Mouse (Mus musculus) liver, embryonic 16.5 days (tissue): Measurements from ENCODE around the gene Ang. TPM values are rescaled to one million over a fixed set of nuclear protein-coding genes. Genes with fewer than 3 reads are reported as not detected.

Source experiments
- ATAC-seq: fragments of 200-750 bp; cut with Nextera tagmentation; 2 replicates; pipeline ENCODE4 v1.8.0; 2017; ENCODE audit warnings: low read depth, mild to moderate bottlenecking, moderate number of reproducible peaks, moderate library complexity
- H3K27ac ChIP-seq: fragments of 300-500 bp; sonication (generic); 2 replicates; pipeline ENCODE4 v1.5.1; 2014; ENCODE audit warnings: mild to moderate bottlenecking, low read length
- H3K27me3 ChIP-seq: fragments of 300-500 bp; sonication (generic); 2 replicates; pipeline ENCODE4 v1.6.1; 2014; ENCODE audit warnings: low read depth, low read length, mixed read lengths; ENCODE audit not compliant: control insufficient read depth, insufficient read depth
- H3K36me3 ChIP-seq: fragments of 300-500 bp; sonication (generic); 2 replicates; pipeline ENCODE4 v1.6.1; 2014; ENCODE audit warnings: mild to moderate bottlenecking; ENCODE audit not compliant: control insufficient read depth, insufficient read depth
- H3K4me1 ChIP-seq: fragments of 300-500 bp; sonication (generic); 2 replicates; pipeline ENCODE4 v1.6.1; 2014; ENCODE audit warnings: low read depth, low read length, mixed read lengths; ENCODE audit not compliant: control insufficient read depth
- H3K4me2 ChIP-seq: fragments of 300-500 bp; sonication (generic); 2 replicates; pipeline ENCODE4 v1.6.1; 2014; ENCODE audit warnings: low read depth, low read length, mixed read lengths
- H3K4me3 ChIP-seq: fragments of 300-500 bp; sonication (generic); 2 replicates; pipeline ENCODE4 v1.5.1; 2014; ENCODE audit warnings: low read depth, mild to moderate bottlenecking, low read length
- H3K9ac ChIP-seq: fragments of 300-500 bp; sonication (generic); 2 replicates; pipeline ENCODE4 v1.6.1; 2014; ENCODE audit warnings: low read depth, low read length
- H3K9me3 ChIP-seq: fragments of 300-500 bp; sonication (generic); replicated peaks from 2 replicates; pipeline ENCODE4 v1.6.1; 2016; ENCODE audit warnings: low read length; ENCODE audit not compliant: control insufficient read depth
- WGBS: fragments of 180-500 bp; shearing (Covaris S2); extraction: QIAGEN DNeasy Blood & Tissue Kit; methylation state at CpG from one replicate; pipeline ENCODE4 v1.1.7; 2014; ENCODE audit not compliant: insufficient replicate concordance; 5-methylcytosine and 5-hydroxymethylcytosine counted together
- polyA plus RNA-seq: library from polyadenylated mRNA; unstranded; fragments of >200 nt; fragmentation: Nextera tagmentation; extraction: Ambion mirVana; gene quantifications from 2 replicates; pipeline ENCODE4 v1.2.1, GENCODE M21; 2015

Ang gene
- polyA plus RNA-seq, 1 experiment from 2014 or later = 8.4 TPM

- peak within 1 kb of the TSS; percentile 22; the same call in 1 of the 2 replicates for H3K27ac ChIP-seq
- no peak for ATAC-seq
Observed at GRCm38 (mm10) chr14:51146685-51147084, 55.7 kb downstream of the Ang start, which contains the start of gene Rnase1. Gene Rnase1, minus strand, starts transcription at chr14:51146785.

DNA sequence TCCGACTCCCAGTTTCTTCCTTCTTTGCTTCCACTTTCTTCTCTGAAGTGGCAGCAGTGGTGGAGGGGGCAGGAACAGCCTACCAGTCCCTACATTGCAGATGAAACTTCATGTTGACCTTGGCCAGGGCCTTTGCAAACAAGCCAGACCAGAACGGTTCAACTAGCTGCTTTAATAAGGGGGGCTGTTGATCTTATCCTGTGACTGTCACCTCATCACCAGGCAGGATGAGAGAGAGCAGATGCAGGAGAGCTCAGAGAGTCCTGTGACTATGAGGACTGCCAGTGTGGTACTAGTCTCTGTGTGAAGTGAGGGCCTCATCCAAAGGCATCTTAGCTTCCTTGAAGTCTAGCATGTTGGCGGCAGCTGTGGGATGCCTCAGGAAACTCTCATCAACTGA lies 57.1 kb downstream of the Ang start:
- Histone ChIP-seq H3K27me3 (no peaks in the 10 kb centered on the region), H3K9me3 (no peaks in the 10 kb centered on the region), H3K4me3 (no peak overlapping the region), H3K36me3 (no peaks in the 10 kb centered on the region), H3K4me1 (peaks cover 85% of the 10 kb centered on the region), H3K4me2 (no peak overlapping the region), H3K27ac (peak overlapping the region; percentile 73; the same call in 1 of the 2 replicates), H3K9ac (no peak overlapping the region; the same call in 1 of the 2 replicates)
- no peak for ATAC-seq
- WGBS = 60% methylated on average over 3 of the region's 3 CpGs

More at GRCm38 (mm10) chr14:51146685-51147084, 55.7 kb downstream of the Ang start, which contains the start of gene Rnase1:
- H3K4me2 ChIP-seq = no peak within 1 kb of the TSS
- H3K9ac ChIP-seq = peak within 1 kb of the TSS; percentile 17; the same call in 1 of the 2 replicates
- H3K36me3 ChIP-seq = no peaks in the 10 kb centered on the region
- no peaks in the 10 kb centered on the region for H3K9me3 ChIP-seq
- H3K27me3 ChIP-seq = no peaks in the 10 kb centered on the region
- no peak within 1 kb of the TSS for H3K4me3 ChIP-seq
- 56% methylated on average over 2 of the region's 2 CpGs for WGBS
- peaks cover 86% of the 10 kb centered on the region for H3K4me1 ChIP-seq

DNA sequence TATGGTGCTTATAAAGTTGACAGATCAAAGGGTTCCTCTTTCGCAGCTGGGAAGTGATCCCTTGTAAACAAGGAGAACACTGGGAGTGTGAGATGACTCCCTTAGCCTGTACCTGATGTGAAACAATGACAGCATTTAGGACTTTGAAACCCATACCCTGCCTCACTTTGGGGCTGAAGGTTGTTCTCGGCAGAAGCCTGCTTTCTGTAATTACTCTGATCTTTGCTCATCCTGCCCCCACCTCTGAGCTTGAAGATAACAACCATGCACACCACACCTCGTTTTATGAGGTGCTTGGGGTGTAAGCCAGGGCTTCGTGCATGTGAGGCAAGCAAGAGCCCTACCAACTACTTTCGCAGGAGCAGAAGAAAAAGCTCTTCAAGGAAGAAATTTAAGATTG lies 58.2 kb downstream of the Ang start:
- H3K36me3 ChIP-seq = no peaks in the 10 kb centered on the region
- peak; percentile 73 for ATAC-seq
- peaks cover 74% of the 10 kb centered on the region for H3K4me1 ChIP-seq
- no peaks in the 10 kb centered on the region for H3K27me3 ChIP-seq
- peak overlapping the region; percentile 38 for H3K4me2 ChIP-seq
- H3K9me3 ChIP-seq = no peaks in the 10 kb centered on the region
- 46% methylated on average over 5 of the region's 5 CpGs for WGBS
- peak overlapping the region; percentile 73 for H3K27ac ChIP-seq
- H3K9ac ChIP-seq = peak overlapping the region; percentile 22
- no peak overlapping the region for H3K4me3 ChIP-seq

GRCm38 (mm10) chr14:51150206-51150831 lies 59.4 kb downstream of the Ang start:
- Histone ChIP-seq H3K36me3 (no peaks in the 10 kb centered on the region), H3K27me3 (no peaks in the 10 kb centered on the region), H3K4me3 (no peak overlapping the region), H3K9ac (peak overlapping the region; percentile 41), H3K27ac (peak overlapping the region; percentile 73), H3K4me2 (peak overlapping the region; percentile 45), H3K4me1 (peaks cover 63% of the 10 kb centered on the region), H3K9me3 (no peaks in the 10 kb centered on the region)
- peak; percentile 91 for ATAC-seq
- WGBS = 56% methylated on average over 3 of the region's 3 CpGs

Other genes with a start within 250 kb of the Ang start
- 3.2 and 3.7 TPM in 2 replicates for gene Tep1, start 220.6 kb upstream of the Ang start, polyA plus RNA-seq
- 0.08 and 0.11 TPM in 2 replicates for gene Klhl33, start 193.6 kb upstream of the Ang start, polyA plus RNA-seq
- 53.3 and 54.4 TPM in 2 replicates for gene Osgep, start 166.3 kb upstream of the Ang start, polyA plus RNA-seq
- 61.8 and 61.9 TPM in 2 replicates for gene Apex1, start 166.2 kb upstream of the Ang start, polyA plus RNA-seq
- gene Pip4p1, start 160.3 kb upstream of the Ang start, polyA plus RNA-seq = 22.8 and 24.9 TPM in 2 replicates
- 75.2 and 83.1 TPM in 2 replicates for gene Pnp, start 160.1 kb upstream of the Ang start, polyA plus RNA-seq
- gene Gm49342, start 146.6 kb upstream of the Ang start, polyA plus RNA-seq = not detected in 2 replicates
- gene Pnp2, start 135.2 kb upstream of the Ang start, polyA plus RNA-seq = 10.6 and 11.0 TPM in 2 replicates
- gene Rnase10, start 83.4 kb upstream of the Ang start, polyA plus RNA-seq = 0.09 TPM in 1 of 2 replicates, not detected in the other
- not detected in 2 replicates for gene Rnase9, start 49.3 kb upstream of the Ang start, polyA plus RNA-seq
- gene Rnase11, start 41.0 kb upstream of the Ang start, polyA plus RNA-seq = not detected in 2 replicates
- 1.7 and 2.0 TPM in 2 replicates for gene Rnase12, start 33.5 kb upstream of the Ang start, polyA plus RNA-seq
- gene Olfr750, start 16.7 kb upstream of the Ang start, polyA plus RNA-seq = not detected in 2 replicates
- 19.7 and 23.1 TPM in 2 replicates for gene Rnase4, start 73 bp upstream of the Ang start, polyA plus RNA-seq
- gene Eddm3b, start 23.3 kb downstream of the Ang start, polyA plus RNA-seq = not detected in 2 replicates
- gene Rnase6, start 32.8 kb downstream of the Ang start, polyA plus RNA-seq = 2.7 and 3.2 TPM in 2 replicates
- 0.27 and 2.1 TPM in 2 replicates for gene Rnase1, start 55.6 kb downstream of the Ang start, polyA plus RNA-seq
- gene Rnase2b, start 71.1 kb downstream of the Ang start, polyA plus RNA-seq = not detected in 2 replicates
- gene Ang2, start 108.0 kb downstream of the Ang start, polyA plus RNA-seq = not detected in 2 replicates
- not detected in 2 replicates for gene Ear14, start 112.2 kb downstream of the Ang start, polyA plus RNA-seq
- not detected in 2 replicates for gene Rnase2a, start 165.0 kb downstream of the Ang start, polyA plus RNA-seq